Mouse (Mus musculus): ENCODE measurements around the gene Ttc24. TPM values are rescaled to one million over a fixed set of nuclear protein-coding genes. Genes with fewer than 3 reads are reported as not detected.

Ttc24 gene
- polyA plus RNA-seq, 1 experiment from 2014 or later, result not detected

DNA sequence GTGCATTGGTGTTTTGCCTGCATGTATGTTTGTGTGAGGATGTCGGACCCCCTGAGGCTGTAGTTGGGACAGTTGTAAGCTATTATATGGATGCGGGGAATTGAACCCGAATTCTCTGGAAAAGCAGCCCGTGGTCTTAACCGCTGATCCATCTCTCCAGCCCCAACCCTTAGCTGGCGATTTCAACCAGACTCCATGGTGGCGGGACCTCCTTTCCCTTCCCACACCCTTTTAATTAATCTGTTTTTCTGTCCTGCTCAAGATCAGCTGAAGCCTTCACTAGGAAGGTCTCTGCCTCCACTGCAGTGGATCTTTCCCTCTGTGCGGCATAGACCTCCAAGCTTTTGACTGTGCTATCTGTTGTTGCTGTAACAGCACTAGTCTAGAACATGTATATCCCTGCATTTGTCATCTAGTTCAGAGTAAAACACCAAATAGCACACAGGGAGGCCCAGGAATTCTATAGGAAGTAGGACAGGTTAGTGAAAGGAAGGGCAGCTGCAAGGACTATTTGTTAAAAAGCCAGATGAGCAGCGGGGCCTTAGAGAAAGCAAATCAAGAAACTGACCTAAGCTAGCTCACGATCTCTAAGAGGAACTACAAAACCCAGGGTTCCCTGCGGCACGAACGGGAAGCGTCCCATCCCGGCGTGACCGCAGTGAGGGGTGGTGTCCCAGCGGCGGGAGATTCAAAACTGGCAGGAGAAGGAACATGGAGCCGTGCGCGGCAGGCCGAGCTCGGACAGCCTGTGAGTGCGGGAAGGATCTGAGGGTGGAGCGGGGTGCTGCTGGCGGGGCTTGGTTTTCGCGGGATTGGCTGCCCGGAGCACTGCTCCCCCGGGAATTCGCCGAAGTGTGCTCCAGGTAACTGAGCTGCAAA, 3.5 kb upstream of the Ttc24 start, which contains the start of gene Iqgap3:
TSS of gene Iqgap3 (plus strand) at position 627 of the 879 bp plus-strand sequence.
- peak within 1 kb of the TSS; percentile 70 for H3K9ac ChIP-seq (ENCODE audit: low read length)
- H3K36me3 ChIP-seq (ENCODE audit: control insufficient read depth, insufficient read depth, low read length), result peaks cover 27% of the 10 kb centered on the region
- ATAC-seq (ENCODE audit: insufficient number of reproducible peaks, insufficient read depth, low FRiP score, low read depth), result peak; percentile 71
- peak within 1 kb of the TSS; percentile 53 to 65 for H3K4me3 ChIP-seq (ENCODE audit: control insufficient read depth in 1 of 2, insufficient read depth in 1 of 2, low read depth in 1 of 2, low read length in 2 of 2)
- WGBS, result 20% methylated on average over 33 of the region's 33 CpGs
- peak within 1 kb of the TSS; percentile 70 for H3K4me2 ChIP-seq (ENCODE audit: low read length)
- peaks cover 6 to 15% of the 10 kb centered on the region in 2 experiments for H3K4me1 ChIP-seq (ENCODE audit: control insufficient read depth in 2 of 2, insufficient read depth in 2 of 2, low read length in 2 of 2)
- no peaks in the 10 kb centered on the region for H3K9me3 ChIP-seq (ENCODE audit: control insufficient read depth, low read length)
- no peaks in the 10 kb centered on the region for H3K27me3 ChIP-seq (ENCODE audit: control insufficient read depth, insufficient read depth, low read length)
- peak within 1 kb of the TSS; percentile 63 to 64 for H3K27ac ChIP-seq (replicated peaks in 1 of 2; ENCODE audit: control insufficient read depth in 1 of 2, insufficient read depth in 1 of 2, low read depth in 2 of 2, low read length in 2 of 2)

DNA sequence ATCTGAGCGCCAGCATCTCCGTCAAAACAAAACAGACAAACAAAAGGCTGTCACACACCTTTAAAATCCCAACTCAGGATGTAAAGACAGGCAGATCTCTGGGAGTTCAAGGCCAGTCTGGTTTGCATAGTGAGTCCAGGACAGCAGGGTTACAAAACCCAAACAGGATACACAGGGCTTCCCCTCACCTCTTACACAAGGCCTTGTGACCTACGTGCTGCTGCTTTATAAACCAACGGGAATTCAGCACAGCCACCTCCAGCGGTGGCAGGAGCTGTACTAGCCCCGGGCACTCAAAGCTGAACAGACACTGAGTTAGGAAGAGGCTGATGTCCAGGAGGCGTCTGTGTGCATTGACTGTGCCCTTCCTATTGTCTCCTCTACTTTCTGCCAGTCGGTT, 663 bp downstream of the Ttc24 start:
- Histone ChIP-seq H3K27ac (replicated peaks in 1 of 2; ENCODE audit: control insufficient read depth in 1 of 2, insufficient read depth in 1 of 2, low read depth in 2 of 2, low read length in 2 of 2) (no peak overlapping the region), H3K36me3 (ENCODE audit: control insufficient read depth, insufficient read depth, low read length) (no peaks in the 10 kb centered on the region), H3K4me3 (ENCODE audit: control insufficient read depth in 1 of 2, insufficient read depth in 1 of 2, low read depth in 1 of 2, low read length in 2 of 2) (no peak overlapping the region), H3K4me2 (ENCODE audit: low read length) (no peak overlapping the region), H3K9me3 (ENCODE audit: control insufficient read depth, low read length) (no peaks in the 10 kb centered on the region), H3K9ac (ENCODE audit: low read length) (no peak overlapping the region), H3K27me3 (ENCODE audit: control insufficient read depth, insufficient read depth, low read length) (peaks cover 5% of the 10 kb centered on the region; the same call in 1 of the 2 replicates), H3K4me1 (ENCODE audit: control insufficient read depth in 2 of 2, insufficient read depth in 2 of 2, low read length in 2 of 2) (peaks cover 1 to 7% of the 10 kb centered on the region in 2 experiments)
- no peak for ATAC-seq (ENCODE audit: insufficient number of reproducible peaks, insufficient read depth, low FRiP score, low read depth)
- WGBS, result 44% methylated on average over 8 of the region's 8 CpGs

DNA sequence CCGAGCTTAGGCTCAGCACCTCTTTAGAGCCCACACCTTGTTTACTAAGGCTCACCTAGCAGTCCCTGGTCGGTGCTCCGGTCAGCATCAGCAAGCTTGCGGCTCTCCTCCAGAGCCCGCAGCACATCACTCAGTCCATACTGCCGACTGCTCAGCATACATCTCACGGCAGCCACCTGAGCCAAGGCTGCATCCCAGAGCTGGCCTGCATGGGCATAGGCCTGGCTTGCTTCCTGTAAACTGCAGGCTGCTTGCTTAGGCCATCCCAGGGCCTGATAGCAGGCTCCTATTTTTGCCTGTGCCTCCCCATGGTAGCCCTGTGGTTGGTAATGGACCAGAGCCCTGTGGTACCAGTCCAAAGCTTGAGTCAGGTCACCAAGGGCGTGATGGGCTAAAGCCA, 3.3 kb downstream of the Ttc24 start:
- H3K27ac ChIP-seq (replicated peaks in 1 of 2; ENCODE audit: control insufficient read depth in 1 of 2, insufficient read depth in 1 of 2, low read depth in 2 of 2, low read length in 2 of 2), result no peak overlapping the region
- H3K9ac ChIP-seq (ENCODE audit: low read length), result no peak overlapping the region
- no peaks in the 10 kb centered on the region for H3K36me3 ChIP-seq (ENCODE audit: control insufficient read depth, insufficient read depth, low read length)
- no peak overlapping the region for H3K4me2 ChIP-seq (ENCODE audit: low read length)
- no peak overlapping the region for H3K4me3 ChIP-seq (ENCODE audit: control insufficient read depth in 1 of 2, insufficient read depth in 1 of 2, low read depth in 1 of 2, low read length in 2 of 2)
- peaks cover 6% of the 10 kb centered on the region; the same call in 1 of the 2 replicates for H3K27me3 ChIP-seq (ENCODE audit: control insufficient read depth, insufficient read depth, low read length)
- no peak for ATAC-seq (ENCODE audit: insufficient number of reproducible peaks, insufficient read depth, low FRiP score, low read depth)
- WGBS, result 67% methylated on average over 8 of the region's 8 CpGs
- no peaks in the 10 kb centered on the region for H3K9me3 ChIP-seq (ENCODE audit: control insufficient read depth, low read length)
- H3K4me1 ChIP-seq (ENCODE audit: control insufficient read depth in 2 of 2, insufficient read depth in 2 of 2, low read length in 2 of 2), result no peaks in the 10 kb centered on the region

DNA sequence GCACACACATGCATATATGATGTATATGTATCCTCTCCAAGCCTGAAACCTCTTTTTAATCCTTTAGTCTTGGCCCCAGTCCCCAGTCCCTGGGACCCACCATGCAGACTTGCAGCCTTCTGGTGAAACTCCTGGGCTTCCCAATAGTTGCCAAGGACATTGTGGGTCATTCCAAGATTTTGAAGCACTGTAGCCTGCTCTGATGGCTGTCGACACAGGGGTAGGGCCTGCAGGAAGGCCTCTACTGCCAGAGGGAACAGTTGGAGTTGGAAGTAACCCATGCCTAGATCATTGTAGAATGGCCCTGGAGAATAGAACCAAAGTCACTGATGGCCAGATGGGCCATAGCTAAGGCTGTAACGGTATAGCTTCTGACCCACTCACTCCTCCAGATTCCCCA, 3.8 kb downstream of the Ttc24 start:
- Histone ChIP-seq H3K27ac (replicated peaks in 1 of 2; ENCODE audit: control insufficient read depth in 1 of 2, insufficient read depth in 1 of 2, low read depth in 2 of 2, low read length in 2 of 2) (no peak overlapping the region), H3K4me2 (ENCODE audit: low read length) (no peak overlapping the region), H3K36me3 (ENCODE audit: control insufficient read depth, insufficient read depth, low read length) (no peaks in the 10 kb centered on the region), H3K4me3 (ENCODE audit: control insufficient read depth in 1 of 2, insufficient read depth in 1 of 2, low read depth in 1 of 2, low read length in 2 of 2) (no peak overlapping the region), H3K9ac (ENCODE audit: low read length) (no peak overlapping the region), H3K4me1 (ENCODE audit: control insufficient read depth in 2 of 2, insufficient read depth in 2 of 2, low read length in 2 of 2) (no peaks in the 10 kb centered on the region), H3K9me3 (ENCODE audit: control insufficient read depth, low read length) (no peaks in the 10 kb centered on the region), H3K27me3 (ENCODE audit: control insufficient read depth, insufficient read depth, low read length) (peaks cover 6% of the 10 kb centered on the region; the same call in 1 of the 2 replicates)
- no peak for ATAC-seq (ENCODE audit: insufficient number of reproducible peaks, insufficient read depth, low FRiP score, low read depth)
- 62% methylated on average over 2 of the region's 2 CpGs for WGBS

DNA sequence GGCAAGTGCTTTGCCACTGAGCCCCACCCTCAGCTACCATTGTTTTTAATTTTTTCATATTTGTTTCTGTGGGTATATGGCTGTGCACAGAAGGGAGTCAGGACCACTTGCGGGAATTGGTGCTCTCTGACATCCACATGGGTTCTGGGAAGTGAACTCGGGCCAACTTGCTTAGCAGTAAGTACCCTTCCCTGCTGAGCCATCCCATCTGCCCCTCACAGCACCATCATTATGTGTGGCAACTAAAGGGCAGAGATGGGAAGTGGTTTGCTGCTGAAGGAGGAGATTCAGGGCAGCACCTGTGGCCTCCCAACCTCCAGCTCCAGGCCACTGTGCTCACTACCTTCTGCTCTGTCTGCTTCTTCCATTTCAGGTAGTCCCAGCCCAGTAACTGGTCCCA, 4.5 kb downstream of the Ttc24 start:
- H3K27me3 ChIP-seq (ENCODE audit: control insufficient read depth, insufficient read depth, low read length), result peaks cover 6% of the 10 kb centered on the region; the same call in 1 of the 2 replicates
- WGBS, result 57% methylated on average over 2 of the region's 2 CpGs
- ATAC-seq (ENCODE audit: insufficient number of reproducible peaks, insufficient read depth, low FRiP score, low read depth), result no peak

DNA sequence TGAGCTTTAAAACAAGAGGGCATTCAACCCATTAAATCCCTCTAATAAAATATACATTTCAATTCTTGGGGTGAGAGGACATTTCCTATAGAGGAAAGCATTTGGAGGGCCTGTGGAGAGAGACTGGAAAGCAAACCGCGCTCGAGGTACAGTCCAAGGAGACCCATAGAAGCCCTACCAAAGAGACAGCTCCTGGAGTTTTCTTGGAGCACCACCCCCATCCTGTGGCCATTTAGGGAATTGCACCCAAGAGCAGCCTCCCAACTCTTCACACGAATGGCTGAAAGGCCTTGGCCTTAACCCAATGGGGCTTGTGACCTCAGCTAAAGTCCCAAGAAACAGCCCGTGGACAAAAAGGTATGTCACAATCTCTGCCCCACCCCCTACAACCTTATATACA, 6.3 kb downstream of the Ttc24 start:
- WGBS, result 0% methylated on average over 5 of the region's 5 CpGs
- no peak overlapping the region for H3K27ac ChIP-seq (replicated peaks in 1 of 2; ENCODE audit: control insufficient read depth in 1 of 2, insufficient read depth in 1 of 2, low read depth in 2 of 2, low read length in 2 of 2)
- H3K9ac ChIP-seq (ENCODE audit: low read length), result no peak overlapping the region
- peaks cover 6% of the 10 kb centered on the region; the same call in 1 of the 2 replicates for H3K27me3 ChIP-seq (ENCODE audit: control insufficient read depth, insufficient read depth, low read length)
- no peak overlapping the region for H3K4me3 ChIP-seq (ENCODE audit: control insufficient read depth in 1 of 2, insufficient read depth in 1 of 2, low read depth in 1 of 2, low read length in 2 of 2)
- no peaks in the 10 kb centered on the region for H3K36me3 ChIP-seq (ENCODE audit: control insufficient read depth, insufficient read depth, low read length)
- no peaks in the 10 kb centered on the region for H3K9me3 ChIP-seq (ENCODE audit: control insufficient read depth, low read length)
- no peak overlapping the region for H3K4me2 ChIP-seq (ENCODE audit: low read length)
- H3K4me1 ChIP-seq (ENCODE audit: control insufficient read depth in 2 of 2, insufficient read depth in 2 of 2, low read length in 2 of 2), result no peaks in the 10 kb centered on the region; a peak in 1 of 4 replicates
- ATAC-seq (ENCODE audit: insufficient number of reproducible peaks, insufficient read depth, low FRiP score, low read depth), result 0 out of 2 replicates have a peak, but pooled peaks have one; percentile 49

More for the DNA sequence above, 4.5 kb downstream of the Ttc24 start:
- no peak overlapping the region for H3K4me3 ChIP-seq (ENCODE audit: control insufficient read depth in 1 of 2, insufficient read depth in 1 of 2, low read depth in 1 of 2, low read length in 2 of 2)
- H3K9ac ChIP-seq (ENCODE audit: low read length), result no peak overlapping the region
- H3K36me3 ChIP-seq (ENCODE audit: control insufficient read depth, insufficient read depth, low read length), result no peaks in the 10 kb centered on the region
- no peak overlapping the region for H3K27ac ChIP-seq (replicated peaks in 1 of 2; ENCODE audit: control insufficient read depth in 1 of 2, insufficient read depth in 1 of 2, low read depth in 2 of 2, low read length in 2 of 2)
- H3K4me1 ChIP-seq (ENCODE audit: control insufficient read depth in 2 of 2, insufficient read depth in 2 of 2, low read length in 2 of 2), result no peaks in the 10 kb centered on the region
- no peaks in the 10 kb centered on the region for H3K9me3 ChIP-seq (ENCODE audit: control insufficient read depth, low read length)
- H3K4me2 ChIP-seq (ENCODE audit: low read length), result no peak overlapping the region

DNA sequence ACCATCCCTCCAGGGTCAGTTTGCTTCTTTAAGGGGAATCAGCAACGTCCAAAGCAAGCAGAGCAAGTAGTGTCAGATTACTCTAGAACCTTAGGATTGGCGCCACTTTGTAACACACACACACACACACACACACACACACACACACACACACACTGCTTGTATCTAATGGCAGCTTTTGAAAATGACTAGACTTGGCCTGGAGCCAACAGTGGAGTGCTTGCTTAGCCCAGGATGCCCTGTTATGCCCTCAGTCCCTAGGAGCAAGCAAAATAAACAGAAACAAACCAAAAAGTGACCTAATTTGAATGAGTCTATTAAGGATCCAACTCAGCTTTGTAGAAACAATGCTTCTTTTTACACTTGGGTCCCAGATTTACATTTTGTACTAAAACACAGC, 9.7 kb downstream of the Ttc24 start:
- 31% methylated on average over 2 of the region's 2 CpGs for WGBS
- ATAC-seq (ENCODE audit: insufficient number of reproducible peaks, insufficient read depth, low FRiP score, low read depth), result no peak
- H3K27ac ChIP-seq (replicated peaks in 1 of 2; ENCODE audit: control insufficient read depth in 1 of 2, insufficient read depth in 1 of 2, low read depth in 2 of 2, low read length in 2 of 2), result no peak overlapping the region
- no peaks in the 10 kb centered on the region; a peak in 1 of 4 replicates for H3K4me1 ChIP-seq (ENCODE audit: control insufficient read depth in 2 of 2, insufficient read depth in 2 of 2, low read length in 2 of 2)
- no peak overlapping the region for H3K4me2 ChIP-seq (ENCODE audit: low read length)
- no peak overlapping the region for H3K9ac ChIP-seq (ENCODE audit: low read length)
- no peaks in the 10 kb centered on the region for H3K9me3 ChIP-seq (ENCODE audit: control insufficient read depth, low read length)
- peaks cover 6% of the 10 kb centered on the region; the same call in 1 of the 2 replicates for H3K27me3 ChIP-seq (ENCODE audit: control insufficient read depth, insufficient read depth, low read length)
- no peaks in the 10 kb centered on the region for H3K36me3 ChIP-seq (ENCODE audit: control insufficient read depth, insufficient read depth, low read length)
- no peak overlapping the region for H3K4me3 ChIP-seq (ENCODE audit: control insufficient read depth in 1 of 2, insufficient read depth in 1 of 2, low read depth in 1 of 2, low read length in 2 of 2)

All from heart, embryonic 14.5 days (tissue).